Mouse (Mus musculus) liver, embryonic 14.5 days (tissue): ENCODE measurements around the gene Gdf15. TPM values are rescaled to one million over a fixed set of nuclear protein-coding genes. Genes with fewer than 3 reads are reported as not detected.

Experiments
- ATAC-seq: fragments of 200-750 bp; cut with Nextera tagmentation; 2 replicates; pipeline ENCODE4 v1.8.0; 2017; ENCODE audit warnings: moderate number of reproducible peaks, mild to moderate bottlenecking, moderate library complexity; ENCODE audit not compliant: insufficient read depth
- DNase-seq, 3 experiments: peaks; one replicate each; pipeline ENCODE4 v3.0.0-alpha.2; 2012 to 2013; ENCODE audit warnings: low read depth in 3 of 3, low spot score in 3 of 3
- H3K27ac ChIP-seq: fragments of 300-500 bp; sonication (generic); 2 replicates; pipeline ENCODE4 v1.5.1; 2014; ENCODE audit warnings: moderate library complexity, mild to moderate bottlenecking, control low read depth, inconsistent platforms
- H3K27me3 ChIP-seq: fragments of 300-500 bp; sonication (generic); 2 replicates; pipeline ENCODE4 v1.6.1; 2014; ENCODE audit warnings: mild to moderate bottlenecking, low read length, moderate library complexity; ENCODE audit not compliant: control insufficient read depth, insufficient read depth
- H3K36me3 ChIP-seq: fragments of 300-500 bp; sonication (generic); replicated peaks from 2 replicates; pipeline ENCODE4 v1.6.1; 2014; ENCODE audit warnings: low read depth; ENCODE audit not compliant: control insufficient read depth, insufficient read depth
- H3K4me1 ChIP-seq, 2 experiments: fragments of 200-500 bp in 1 of 2; fragments of 300-500 bp in 1 of 2; sonication (generic) in 1 of 2; replicated peaks; 2 replicates each; pipeline ENCODE4 v1.6.1; 2012 to 2014; ENCODE audit warnings: antibody characterized with exemption in 1 of 2, inconsistent platforms in 1 of 2, low read length in 1 of 2; ENCODE audit not compliant: control insufficient read depth in 2 of 2, insufficient read depth in 2 of 2
- H3K4me2 ChIP-seq: fragments of 300-500 bp; sonication (generic); 2 replicates; pipeline ENCODE4 v1.6.1; 2014; ENCODE audit warnings: low read depth, mild to moderate bottlenecking, control low read depth, moderate library complexity
- H3K4me3 ChIP-seq, 2 experiments: fragments of 200-500 bp in 1 of 2; fragments of 300-500 bp in 1 of 2; sonication (generic) in 1 of 2; 2 replicates each; pipeline ENCODE4 v1.5.1; 2012 to 2014; ENCODE audit warnings: low read depth in 2 of 2, low read length in 2 of 2, mild to moderate bottlenecking in 2 of 2, control low read depth in 1 of 2, inconsistent platforms in 1 of 2, moderate library complexity in 1 of 2; ENCODE audit not compliant: insufficient read depth in 1 of 2
- H3K9ac ChIP-seq: fragments of 300-500 bp; sonication (generic); replicated peaks from 2 replicates; pipeline ENCODE4 v1.6.1; 2014; ENCODE audit warnings: mild to moderate bottlenecking, control low read depth, moderate library complexity
- H3K9me3 ChIP-seq: fragments of 300-500 bp; sonication (generic); 2 replicates; pipeline ENCODE4 v1.6.1; 2016; ENCODE audit warnings: low read length, mixed read lengths; ENCODE audit not compliant: control insufficient read depth
- CTCF ChIP-seq: IDR thresholded peaks from 2 replicates; pipeline ENCODE4 v1.5.1; 2016; ENCODE audit warnings: antibody characterized with exemption, low read depth, control low read depth
- EP300 ChIP-seq: IDR thresholded peaks from 2 replicates; pipeline ENCODE4 v1.6.1; 2016; ENCODE audit warnings: antibody characterized with exemption, low read depth
- WGBS: fragments of 180-500 bp; shearing (Covaris S2); extraction: QIAGEN DNeasy Blood & Tissue Kit; methylation state at CpG from one replicate; pipeline ENCODE4 v1.1.7; 2014; ENCODE audit not compliant: insufficient replicate concordance; 5-methylcytosine and 5-hydroxymethylcytosine counted together
- polyA plus RNA-seq, 2 experiments: library from polyadenylated mRNA; depleted of rRNA in 1 of 2; stranded (reverse) in 1 of 2; unstranded in 1 of 2; fragments of >200 nt; fragmentation: Nextera tagmentation in 1 of 2; extraction: Ambion mirVana in 1 of 2; gene quantifications; 2 replicates each; pipeline versions ENCODE4 v1.2.1 to v1.2.3; 2012 to 2014

Gene Gdf15
- 6.3 and 9.0 TPM in 2 replicates for polyA plus RNA-seq (2012; rRNA removed)
- 1.2 and 2.8 TPM in 2 replicates for polyA plus RNA-seq (2014; fragmentation: Nextera tagmentation; extraction: Ambion mirVana)

DNA sequence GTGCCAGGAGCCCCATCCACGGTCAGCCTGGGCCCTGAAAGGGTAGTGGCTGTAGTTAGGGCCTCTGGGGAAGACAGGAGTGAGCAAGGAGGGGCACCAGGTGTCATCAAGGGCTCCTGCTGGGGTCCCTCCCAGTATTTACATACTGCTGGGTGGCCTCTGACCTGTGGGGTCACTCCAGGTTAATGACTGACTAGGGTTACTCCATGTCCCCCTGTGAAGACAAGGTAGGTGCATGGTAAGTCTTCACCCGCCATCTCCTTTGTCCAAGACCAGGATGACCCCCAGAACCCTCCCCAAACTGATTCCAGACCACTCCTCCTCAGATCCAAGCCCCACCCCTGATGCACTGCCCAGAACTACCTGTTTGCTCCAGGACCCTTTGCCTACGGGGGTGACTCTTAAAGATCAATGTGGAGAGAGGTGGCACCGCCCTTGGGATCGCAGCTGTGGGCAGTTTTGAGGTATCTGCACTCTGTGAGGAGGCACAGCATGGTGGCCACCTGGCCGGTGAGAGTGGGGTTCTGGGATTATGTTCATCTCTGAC lies at the start of gene Gdf15:
Gene Gdf15 (minus strand): TSS at position 111 of the 547 bp plus-strand sequence.
- Histone ChIP-seq H3K9me3 (no peaks in the 10 kb centered on the region), H3K9ac (peak within 1 kb of the TSS; percentile 54; the same call in 1 of the 2 replicates), H3K36me3 (no peaks in the 10 kb centered on the region), H3K4me2 (peak within 1 kb of the TSS; percentile 81), H3K27ac (peak within 1 kb of the TSS; percentile 44; the same call in 1 of the 2 replicates), H3K4me1 (peaks cover 22 to 40% of the 10 kb centered on the region in 2 experiments), H3K27me3 (peaks cover 8% of the 10 kb centered on the region), H3K4me3 (peak within 1 kb of the TSS; percentile 39 to 71)
- DNase-seq (no peak), ATAC-seq (no peak)
- TF ChIP-seq EP300: no peak
- TF ChIP-seq CTCF: no peak
- 59% methylated on average over 6 of the region's 6 CpGs for WGBS

DNA sequence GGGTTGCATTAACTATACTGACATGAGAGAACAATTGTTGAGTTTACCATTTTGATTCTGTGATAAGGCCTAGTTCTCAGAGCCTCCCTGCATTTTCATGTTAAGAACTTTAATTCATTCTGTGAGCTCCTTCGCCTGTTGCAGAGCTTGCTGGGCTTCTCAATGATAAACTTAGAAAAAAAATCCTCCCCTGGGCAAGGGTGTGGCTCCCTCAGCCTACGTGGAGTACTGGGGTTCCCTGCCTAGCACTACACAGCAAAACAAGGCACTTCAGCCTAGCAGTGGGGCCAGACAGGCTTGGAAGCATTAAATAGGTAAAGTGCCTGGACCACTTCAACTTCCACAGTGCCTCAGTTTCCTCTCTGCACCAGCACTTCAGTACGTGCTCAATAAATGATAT lies 49.2 kb upstream of the Gdf15 start:
- ATAC-seq: no peak
- H3K36me3 ChIP-seq: peaks cover 9% of the 10 kb centered on the region
- WGBS: 42% methylated on average over 3 of the region's 3 CpGs
- H3K9me3 ChIP-seq: no peaks in the 10 kb centered on the region
- no peak overlapping the region for H3K4me2 ChIP-seq
- no peak overlapping the region for H3K27ac ChIP-seq
- DNase-seq: no peak
- H3K4me3 ChIP-seq: no peak overlapping the region
- TF ChIP-seq EP300 (no peak), CTCF (no peak)
- H3K4me1 ChIP-seq: peaks cover 20 to 23% of the 10 kb centered on the region in 2 experiments
- no peaks in the 10 kb centered on the region for H3K27me3 ChIP-seq
- no peak overlapping the region for H3K9ac ChIP-seq

DNA sequence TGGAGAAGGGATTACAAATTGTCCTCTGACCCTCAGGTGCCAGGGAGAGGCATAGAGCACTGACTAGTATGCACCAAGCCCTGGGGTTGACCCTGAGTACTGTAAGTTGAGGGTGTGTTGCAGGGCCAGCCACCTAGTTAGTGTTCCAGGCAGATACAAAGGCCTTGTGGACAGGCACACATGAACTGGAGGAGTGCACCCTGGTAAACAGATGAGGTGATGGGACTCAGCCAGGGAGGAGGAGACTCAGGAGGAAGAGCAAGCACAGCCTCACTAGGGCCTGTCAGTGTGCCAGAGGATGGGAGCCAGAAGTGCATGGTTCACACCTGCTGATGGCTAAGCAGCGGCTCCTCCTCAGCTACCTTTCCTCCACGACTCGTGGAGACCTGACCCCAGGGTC lies 47.8 kb upstream of the Gdf15 start:
- ATAC-seq: no peak
- H3K4me3 ChIP-seq: no peak overlapping the region
- H3K36me3 ChIP-seq: peaks cover 9% of the 10 kb centered on the region
- no peaks in the 10 kb centered on the region for H3K9me3 ChIP-seq
- no peak for DNase-seq
- TF ChIP-seq CTCF (no peak), EP300 (no peak)
- H3K27ac ChIP-seq: no peak overlapping the region
- H3K4me1 ChIP-seq: peaks cover 28 to 31% of the 10 kb centered on the region in 2 experiments
- no peak overlapping the region for H3K4me2 ChIP-seq
- 91% methylated on average over 3 of the region's 3 CpGs for WGBS
- H3K9ac ChIP-seq: no peak overlapping the region
- H3K27me3 ChIP-seq: no peaks in the 10 kb centered on the region

DNA sequence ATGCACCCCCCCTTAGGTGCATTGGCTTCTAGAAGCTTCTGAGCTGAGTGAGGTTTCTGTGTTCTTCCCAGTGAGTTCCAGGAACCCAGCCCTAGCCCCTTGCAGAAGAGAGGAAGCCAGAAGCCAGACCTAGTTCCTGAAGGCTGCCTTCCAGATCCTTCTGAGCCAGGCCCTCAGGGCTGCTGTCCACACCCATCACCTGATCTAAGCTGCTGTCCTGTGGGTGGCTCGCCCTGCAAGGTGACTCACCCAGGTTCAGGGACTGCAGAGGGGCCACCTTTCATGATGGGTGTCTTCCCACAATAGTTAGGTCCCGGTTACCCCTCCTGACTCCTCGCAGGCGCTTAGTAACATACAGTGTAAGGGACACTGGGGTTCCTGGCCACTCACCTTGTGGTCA lies 47.1 kb upstream of the Gdf15 start:
- DNase-seq (no peak), ATAC-seq (no peak)
- H3K27ac ChIP-seq: no peak overlapping the region
- no peaks in the 10 kb centered on the region for H3K9me3 ChIP-seq
- WGBS: 81% methylated on average over 4 of the region's 4 CpGs
- peaks cover 9% of the 10 kb centered on the region for H3K36me3 ChIP-seq
- no peak for TF ChIP-seq CTCF
- H3K4me1 ChIP-seq: peaks cover 35 to 38% of the 10 kb centered on the region in 2 experiments
- no peak overlapping the region for H3K4me2 ChIP-seq
- H3K27me3 ChIP-seq: no peaks in the 10 kb centered on the region
- H3K9ac ChIP-seq: no peak overlapping the region
- no peak overlapping the region for H3K4me3 ChIP-seq

DNA sequence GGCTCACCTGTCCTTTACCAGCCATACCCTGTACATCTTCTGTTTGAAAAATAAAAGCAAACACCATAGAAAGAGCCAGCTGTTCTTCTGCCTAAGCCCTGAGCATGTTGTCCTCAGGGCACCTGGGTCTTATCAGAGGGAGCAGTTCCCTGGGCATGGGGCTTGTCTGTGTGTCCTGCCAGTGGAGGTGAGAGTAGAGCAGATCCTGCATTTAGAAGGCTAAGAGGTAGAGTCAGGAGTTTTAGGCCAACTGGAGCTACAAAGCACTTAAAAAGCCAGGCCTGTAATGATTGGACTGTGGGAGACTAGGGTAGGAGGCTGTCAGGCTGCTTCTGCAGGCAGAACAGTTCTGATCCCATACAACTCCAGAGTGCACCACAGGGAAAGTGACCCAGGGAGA lies 46.4 kb upstream of the Gdf15 start:
- DNase-seq (no peak), ATAC-seq (no peak)
- Histone ChIP-seq H3K9me3 (no peaks in the 10 kb centered on the region), H3K27me3 (no peaks in the 10 kb centered on the region), H3K36me3 (peaks cover 9% of the 10 kb centered on the region), H3K27ac (no peak overlapping the region), H3K4me3 (no peak overlapping the region), H3K9ac (no peak overlapping the region), H3K4me2 (no peak overlapping the region), H3K4me1 (peaks cover 42 to 45% of the 10 kb centered on the region in 2 experiments)
- TF ChIP-seq EP300 (no peak), CTCF (no peak)
